Mouse (Mus musculus): ENCODE measurements around the gene Btbd35f25. TPM values are rescaled to one million over a fixed set of nuclear protein-coding genes. Genes with fewer than 3 reads are reported as not detected.
"Not testable (repeated sequence)": the region's sequence is repeated elsewhere in the genome, so short reads cannot be mapped to it uniquely, and the experiment has no call there.

Btbd35f25 gene
- total RNA-seq (2021), result not detected in 2 replicates
- long read RNA-seq, experiment 1, result 0 reads
- long read RNA-seq, experiment 2, result 0 reads

DNA sequence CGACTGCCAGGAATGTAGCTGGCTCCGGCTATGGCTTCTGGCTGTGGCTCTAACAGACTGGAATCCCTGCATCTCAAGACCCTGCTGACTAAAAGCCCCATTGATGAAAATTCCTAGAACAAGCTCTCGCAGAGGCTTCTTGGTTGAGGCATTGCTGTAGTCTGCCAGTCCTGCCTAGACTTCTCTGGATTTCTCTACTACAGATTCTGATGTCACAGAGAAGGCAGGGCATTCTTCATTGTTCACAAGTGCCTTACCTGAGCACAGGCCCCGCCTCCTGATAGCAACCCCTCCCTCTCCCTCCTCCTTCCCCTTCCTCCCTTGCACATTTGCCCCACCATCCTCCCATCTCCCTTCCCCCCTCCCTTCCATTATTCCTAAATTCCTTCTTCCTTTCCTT lies at the start of gene Btbd35f25:
Gene Btbd35f25 (minus strand): TSS at position 101 of the 400 bp plus-strand sequence.
- DNase-seq, result not testable (repeated sequence)

- DNase-seq, result no peak
These were observed 49.3 kb upstream of the Btbd35f25 start for GRCm38 (mm10) chrX:31766255-31766654.

DNA sequence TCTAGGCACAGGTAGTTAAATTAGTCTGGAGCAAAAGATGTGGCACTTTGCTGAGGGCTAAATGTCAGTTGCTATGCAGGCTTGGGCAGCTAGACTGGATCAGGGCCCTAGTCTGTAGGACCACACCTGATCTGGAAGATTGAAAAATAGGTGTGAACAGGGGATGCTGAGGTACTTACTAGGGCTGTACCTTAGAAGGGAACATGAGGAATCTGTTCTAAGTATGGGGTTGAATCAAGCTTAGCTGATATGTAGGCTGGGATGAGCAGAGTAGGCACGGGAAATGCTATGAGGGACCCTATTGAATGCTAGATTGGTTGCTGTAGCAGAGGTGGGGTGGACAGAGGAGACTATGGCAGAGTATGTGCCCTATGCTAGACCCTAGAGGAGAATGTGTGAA lies 47.0 kb upstream of the Btbd35f25 start:
- no peak for DNase-seq

DNA sequence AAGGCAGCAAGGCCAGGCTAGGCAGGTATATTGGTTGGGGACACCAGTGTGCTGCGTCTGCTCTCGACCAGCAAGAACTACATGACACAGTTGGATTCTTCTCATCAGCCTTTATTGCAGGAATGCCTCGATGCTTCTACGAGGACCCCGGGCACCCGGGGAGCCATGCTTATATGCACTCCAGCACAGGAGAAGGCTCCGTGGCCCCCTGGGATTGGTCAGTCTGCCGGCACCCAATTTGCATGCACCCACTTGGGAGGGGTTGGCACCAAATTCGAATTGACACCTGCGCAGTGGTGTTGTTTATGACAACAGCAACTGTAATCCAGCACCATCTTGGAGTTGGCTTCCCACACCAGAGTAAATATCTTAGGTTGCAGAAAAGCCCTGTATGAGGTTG lies 28.1 kb upstream of the Btbd35f25 start:
- DNase-seq, result no peak

DNA sequence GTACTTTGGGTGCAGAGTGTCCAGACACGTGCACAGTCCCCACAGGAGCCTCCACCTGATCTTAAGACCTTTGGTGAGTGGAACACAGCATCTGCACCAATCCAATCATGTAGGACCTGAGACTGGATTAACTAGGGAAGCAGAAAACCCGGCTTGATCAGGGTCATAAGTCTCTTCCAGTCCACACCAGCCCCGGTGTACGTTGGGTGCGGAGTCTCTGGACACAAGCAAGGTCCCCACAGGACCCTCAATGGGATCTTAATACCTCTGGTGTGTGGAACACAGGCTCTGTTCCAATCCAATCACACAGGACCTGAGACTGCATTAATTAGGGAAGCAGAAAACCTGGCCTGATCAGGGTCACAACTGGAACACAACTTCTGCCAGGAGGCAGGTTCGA lies 20.0 kb upstream of the Btbd35f25 start:
- no peak for DNase-seq

Other genes with a start within 250 kb of the Btbd35f25 start
- gene Gm21883, start 142.9 kb downstream of the Btbd35f25 start, total RNA-seq (2021), result not detected in 2 replicates
- gene Spin2e, start 98.2 kb downstream of the Btbd35f25 start, total RNA-seq (2021), result not detected in 2 replicates
- not detected in 2 replicates for gene Gm21637, start 244.9 kb upstream of the Btbd35f25 start, total RNA-seq (2021)

Data from adrenal gland, postnatal 14 days (tissue).